Mouse (Mus musculus): ENCODE measurements around the gene Slc1a5. TPM values are rescaled to one million over a fixed set of nuclear protein-coding genes. Genes with fewer than 3 reads are reported as not detected.

Gene Slc1a5
- polyA plus RNA-seq, 1 experiment: 24.9 TPM

- TF ChIP-seq GATA1 (IDR thresholded peaks at IDR 0.05; ENCODE audit: low read length) (no peak), TAL1 (IDR thresholded peaks at IDR 0.05; ENCODE audit: low read length) (no peak)
- H3K4me1 ChIP-seq (ENCODE audit: control insufficient read depth): peaks cover 31% of the 10 kb centered on the region
- H3K36me3 ChIP-seq (ENCODE audit: control insufficient read depth): peaks cover 40% of the 10 kb centered on the region
- H3K9me3 ChIP-seq (ENCODE audit: control insufficient read depth, low read length): peaks cover 3% of the 10 kb centered on the region; the same call in 1 of the 2 replicates
- H3K4me3 ChIP-seq (replicated peaks): no peak overlapping the region
- H3K27me3 ChIP-seq (ENCODE audit: control insufficient read depth): peaks cover 26% of the 10 kb centered on the region
These were observed 30.5 kb downstream of the Slc1a5 start for GRCm38 (mm10) chr7:16811649-16812070.

GRCm38 (mm10) chr7:16812505-16812904 is 31.4 kb downstream of the Slc1a5 start:
- Histone ChIP-seq H3K4me1 (ENCODE audit: control insufficient read depth) (peaks cover 39% of the 10 kb centered on the region), H3K4me3 (replicated peaks) (no peak overlapping the region), H3K27me3 (ENCODE audit: control insufficient read depth) (peaks cover 26% of the 10 kb centered on the region), H3K9me3 (ENCODE audit: control insufficient read depth, low read length) (peaks cover 3% of the 10 kb centered on the region; the same call in 1 of the 2 replicates), H3K36me3 (ENCODE audit: control insufficient read depth) (peaks cover 40% of the 10 kb centered on the region)
- TF ChIP-seq GATA1 (IDR thresholded peaks at IDR 0.05; ENCODE audit: low read length) (no peak), TAL1 (IDR thresholded peaks at IDR 0.05; ENCODE audit: low read length) (no peak)

- Histone ChIP-seq H3K9me3 (ENCODE audit: control insufficient read depth, low read length) (peaks cover 3% of the 10 kb centered on the region; the same call in 1 of the 2 replicates), H3K36me3 (ENCODE audit: control insufficient read depth) (peaks cover 54% of the 10 kb centered on the region), H3K4me3 (replicated peaks) (peak within 1 kb of the TSS; percentile 78), H3K4me1 (ENCODE audit: control insufficient read depth) (peaks cover 59% of the 10 kb centered on the region), H3K27me3 (ENCODE audit: control insufficient read depth) (peaks cover 20% of the 10 kb centered on the region)
- TF ChIP-seq GATA1 (IDR thresholded peaks at IDR 0.05; ENCODE audit: low read length) (no peak), TAL1 (IDR thresholded peaks at IDR 0.05; ENCODE audit: low read length) (no peak)
These were observed 34.3 kb downstream of the Slc1a5 start, which contains the start of gene Strn4 for GRCm38 (mm10) chr7:16815351-16815941. Gene Strn4, plus strand, starts transcription at chr7:16815889.

- peak overlapping the region; percentile 78 for H3K4me3 ChIP-seq (replicated peaks)
- peaks cover 13% of the 10 kb centered on the region for H3K27me3 ChIP-seq (ENCODE audit: control insufficient read depth)
- TF ChIP-seq TAL1 (IDR thresholded peaks at IDR 0.05; ENCODE audit: low read length) (no peak), GATA1 (IDR thresholded peaks at IDR 0.05; ENCODE audit: low read length) (no peak)
- H3K9me3 ChIP-seq (ENCODE audit: control insufficient read depth, low read length): peaks cover 2% of the 10 kb centered on the region; the same call in 1 of the 2 replicates
- H3K4me1 ChIP-seq (ENCODE audit: control insufficient read depth): peaks cover 59% of the 10 kb centered on the region
- H3K36me3 ChIP-seq (ENCODE audit: control insufficient read depth): peaks cover 54% of the 10 kb centered on the region
These were observed 34.9 kb downstream of the Slc1a5 start for GRCm38 (mm10) chr7:16816078-16816474.

- Histone ChIP-seq H3K4me1 (ENCODE audit: control insufficient read depth) (peaks cover 59% of the 10 kb centered on the region), H3K36me3 (ENCODE audit: control insufficient read depth) (peaks cover 54% of the 10 kb centered on the region), H3K4me3 (replicated peaks) (peak within 1 kb of the TSS; percentile 78), H3K9me3 (ENCODE audit: control insufficient read depth, low read length) (no peaks in the 10 kb centered on the region), H3K27me3 (ENCODE audit: control insufficient read depth) (peaks cover 8% of the 10 kb centered on the region)
- no peak for TF ChIP-seq GATA1 (IDR thresholded peaks at IDR 0.05; ENCODE audit: low read length)
- TF ChIP-seq TAL1 (IDR thresholded peaks at IDR 0.05; ENCODE audit: low read length): no peak
These were observed 35.5 kb downstream of the Slc1a5 start, which contains the start of gene Fkrp for GRCm38 (mm10) chr7:16816475-16817122. Gene Fkrp, minus strand, starts transcription at chr7:16816732.

GRCm38 (mm10) chr7:16817693-16818092 is 36.6 kb downstream of the Slc1a5 start:
- no peak for TF ChIP-seq GATA1 (IDR thresholded peaks at IDR 0.05; ENCODE audit: low read length)
- no peak for TF ChIP-seq TAL1 (IDR thresholded peaks at IDR 0.05; ENCODE audit: low read length)
- no peaks in the 10 kb centered on the region for H3K9me3 ChIP-seq (ENCODE audit: control insufficient read depth, low read length)
- peaks cover 63% of the 10 kb centered on the region for H3K36me3 ChIP-seq (ENCODE audit: control insufficient read depth)
- H3K4me1 ChIP-seq (ENCODE audit: control insufficient read depth): peaks cover 66% of the 10 kb centered on the region
- no peaks in the 10 kb centered on the region for H3K27me3 ChIP-seq (ENCODE audit: control insufficient read depth)
- peak overlapping the region; percentile 78 for H3K4me3 ChIP-seq (replicated peaks)

GRCm38 (mm10) chr7:16819794-16820193 is 38.7 kb downstream of the Slc1a5 start:
- Histone ChIP-seq H3K4me1 (ENCODE audit: control insufficient read depth) (peaks cover 74% of the 10 kb centered on the region), H3K4me3 (replicated peaks) (peak overlapping the region; percentile 51), H3K9me3 (ENCODE audit: control insufficient read depth, low read length) (no peaks in the 10 kb centered on the region), H3K27me3 (ENCODE audit: control insufficient read depth) (no peaks in the 10 kb centered on the region), H3K36me3 (ENCODE audit: control insufficient read depth) (peaks cover 68% of the 10 kb centered on the region)
- TF ChIP-seq TAL1 (IDR thresholded peaks at IDR 0.05; ENCODE audit: low read length): peak; percentile 45; the same call in 2 of the 3 replicates
- peak; percentile 43; the same call in 1 of the 2 replicates for TF ChIP-seq GATA1 (IDR thresholded peaks at IDR 0.05; ENCODE audit: low read length)

- Histone ChIP-seq H3K36me3 (ENCODE audit: control insufficient read depth) (peaks cover 73% of the 10 kb centered on the region), H3K9me3 (ENCODE audit: control insufficient read depth, low read length) (no peaks in the 10 kb centered on the region), H3K4me3 (replicated peaks) (peak overlapping the region; percentile 51), H3K27me3 (ENCODE audit: control insufficient read depth) (no peaks in the 10 kb centered on the region), H3K4me1 (ENCODE audit: control insufficient read depth) (peaks cover 71% of the 10 kb centered on the region)
- TF ChIP-seq TAL1 (IDR thresholded peaks at IDR 0.05; ENCODE audit: low read length) (no peak), GATA1 (IDR thresholded peaks at IDR 0.05; ENCODE audit: low read length) (no peak)
These were observed 39.2 kb downstream of the Slc1a5 start for GRCm38 (mm10) chr7:16820271-16820763.

- Histone ChIP-seq H3K4me3 (replicated peaks) (no peak overlapping the region), H3K36me3 (ENCODE audit: control insufficient read depth) (peaks cover 81% of the 10 kb centered on the region), H3K27me3 (ENCODE audit: control insufficient read depth) (no peaks in the 10 kb centered on the region), H3K4me1 (ENCODE audit: control insufficient read depth) (peaks cover 65% of the 10 kb centered on the region), H3K9me3 (ENCODE audit: control insufficient read depth, low read length) (no peaks in the 10 kb centered on the region)
- TF ChIP-seq TAL1 (IDR thresholded peaks at IDR 0.05; ENCODE audit: low read length) (no peak), GATA1 (IDR thresholded peaks at IDR 0.05; ENCODE audit: low read length) (no peak)
These were observed 40.0 kb downstream of the Slc1a5 start for GRCm38 (mm10) chr7:16821091-16821490.
